Mouse (Mus musculus): ENCODE data around the gene Glra4.
A peak's percentile ranks its signal among the peaks of the same experiment; 100 is the strongest.
"Not testable (repeated sequence)": the region's sequence is repeated elsewhere in the genome, so short reads cannot be mapped to it uniquely, and the experiment has no call there.

Gene Glra4

DNA sequence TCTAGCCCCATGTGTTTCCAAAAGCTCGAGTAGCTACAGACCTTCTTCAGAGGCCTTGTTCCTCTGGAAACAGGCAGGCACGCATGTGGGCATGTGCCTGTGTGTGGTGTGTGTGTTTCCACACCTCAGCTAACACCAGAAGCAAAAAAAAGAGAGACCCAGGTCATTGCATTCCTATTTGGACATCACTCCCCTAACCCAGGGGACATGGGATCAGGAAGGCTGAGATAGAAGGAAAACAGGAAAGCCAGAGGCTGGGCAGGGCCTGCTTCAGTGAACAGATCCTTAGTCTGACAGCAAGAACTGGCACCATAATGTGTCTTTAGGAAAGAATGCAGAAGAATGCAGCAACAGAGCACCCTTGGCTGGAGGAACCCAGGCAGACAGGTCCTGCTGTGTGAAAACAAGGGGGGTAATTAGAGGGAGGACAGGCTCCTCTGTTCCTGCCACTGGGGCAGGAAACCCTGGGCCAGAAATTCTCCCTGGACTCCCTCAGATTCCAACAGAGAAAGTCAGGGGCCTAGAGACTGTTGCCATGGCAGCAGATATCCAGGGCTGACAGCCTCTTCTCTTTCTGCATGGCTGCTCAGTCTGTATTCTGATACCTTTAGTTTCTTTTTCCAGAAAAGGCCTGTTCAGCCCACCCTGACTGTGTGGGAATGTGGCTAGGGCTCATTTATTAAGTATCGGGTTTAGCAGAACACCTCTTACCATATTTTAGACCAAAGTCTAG is 65.0 kb downstream of the Glra4 start:
- DNase-seq: not testable (repeated sequence)

DNA sequence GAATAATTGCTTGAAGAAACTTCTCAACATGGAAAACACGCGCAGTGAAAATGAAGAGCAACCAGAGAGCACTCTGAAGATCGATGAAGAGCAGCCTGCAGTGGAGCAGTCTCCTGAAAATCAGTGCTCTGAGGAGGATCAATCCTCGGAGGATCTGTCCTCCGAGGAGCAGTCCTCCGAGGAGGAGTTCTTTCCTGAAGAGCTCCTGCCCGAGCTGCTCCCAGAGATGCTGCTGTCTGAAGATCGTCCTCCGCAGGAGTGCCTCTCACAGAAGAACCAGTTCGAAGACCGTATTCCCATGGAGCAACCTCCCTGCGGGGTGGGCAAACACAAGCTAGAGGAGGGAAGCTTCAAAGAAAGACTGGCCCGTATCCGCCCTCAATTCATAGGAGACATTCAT is 71.2 kb downstream of the Glra4 start:
- DNase-seq: no peak

DNA sequence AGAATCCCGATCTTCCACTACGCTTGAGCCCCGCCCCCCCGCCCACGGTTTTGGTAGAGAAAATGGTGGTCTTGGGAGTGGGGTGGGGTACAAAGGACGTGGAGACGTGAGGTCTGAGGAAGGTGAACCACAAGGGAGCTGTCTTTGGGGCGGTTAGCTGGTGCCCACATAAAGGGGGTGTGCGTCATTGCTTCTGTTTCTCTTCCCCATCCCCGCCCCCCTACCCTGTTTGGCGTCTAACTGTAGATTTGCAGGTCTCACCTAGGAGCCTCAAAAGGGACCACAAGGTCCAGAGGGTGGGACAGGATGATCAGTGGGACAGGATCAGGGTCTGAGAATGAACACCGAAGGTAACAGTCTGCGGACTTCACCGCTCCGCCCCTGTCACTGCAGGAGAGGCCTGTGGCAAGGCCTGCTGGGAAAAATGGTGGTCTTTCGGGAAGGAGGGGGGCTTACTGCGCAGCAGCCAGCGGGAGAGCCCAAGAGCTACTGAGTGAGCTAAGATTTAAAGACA is 71.7 kb downstream of the Glra4 start:
- DNase-seq: peak; percentile 51
